Mouse (Mus musculus) thymus, adult 18-20 months (tissue): ENCODE measurements around the gene Cyp26b1.
"Not testable (repeated sequence)": the region's sequence is repeated elsewhere in the genome, so short reads cannot be mapped to it uniquely, and the experiment has no call there.

ENCODE experiments used
- DNase-seq, 2 experiments: peaks; one replicate each; pipeline ENCODE4 v3.0.0; 2022; ENCODE audit warnings: mixed read lengths in 2 of 2

The Cyp26b1 gene

DNA sequence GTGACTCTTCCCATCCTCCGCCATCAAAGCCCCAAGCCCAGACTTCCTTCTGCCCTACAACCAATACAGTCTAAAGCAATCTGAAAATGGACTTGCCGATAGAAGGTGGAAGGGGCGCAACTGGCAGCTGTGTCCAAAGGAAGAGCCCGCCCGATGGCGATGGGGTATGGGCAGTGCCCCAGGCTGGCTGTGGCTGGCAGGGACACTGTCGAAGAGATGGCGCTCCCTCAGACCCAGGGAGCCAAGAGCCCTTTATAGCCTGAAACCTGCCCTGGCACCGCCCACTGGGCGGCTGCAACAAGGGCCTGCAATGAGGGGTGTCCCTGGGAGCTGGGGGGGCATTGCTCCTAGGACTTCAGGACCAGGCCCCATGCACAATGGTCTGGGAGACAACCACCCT is at the start of gene Cyp26b1:
Cyp26b1 (minus strand) TSS at position 216 of the 400 bp plus-strand sequence.
- DNase-seq = no peak

DNA sequence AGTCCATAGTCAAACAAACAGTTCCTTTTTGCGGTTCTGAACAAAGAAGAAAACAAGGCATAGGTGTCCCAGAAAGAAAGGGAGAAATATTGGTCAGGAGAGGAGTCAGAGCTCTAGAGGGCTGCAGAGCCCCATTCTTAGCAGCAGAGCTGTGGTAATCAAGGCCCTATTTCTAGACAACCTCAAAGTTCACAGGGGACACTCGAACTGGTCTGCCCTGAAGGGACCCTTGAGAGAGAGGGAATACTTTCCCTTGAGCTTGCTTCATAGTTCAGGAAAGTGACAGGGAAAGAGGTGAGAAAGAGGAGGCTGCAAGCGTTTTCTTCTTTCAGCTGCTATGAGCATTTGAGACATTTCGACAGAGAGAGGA is 47.3 kb upstream of the Cyp26b1 start:
- DNase-seq = no peak

DNA sequence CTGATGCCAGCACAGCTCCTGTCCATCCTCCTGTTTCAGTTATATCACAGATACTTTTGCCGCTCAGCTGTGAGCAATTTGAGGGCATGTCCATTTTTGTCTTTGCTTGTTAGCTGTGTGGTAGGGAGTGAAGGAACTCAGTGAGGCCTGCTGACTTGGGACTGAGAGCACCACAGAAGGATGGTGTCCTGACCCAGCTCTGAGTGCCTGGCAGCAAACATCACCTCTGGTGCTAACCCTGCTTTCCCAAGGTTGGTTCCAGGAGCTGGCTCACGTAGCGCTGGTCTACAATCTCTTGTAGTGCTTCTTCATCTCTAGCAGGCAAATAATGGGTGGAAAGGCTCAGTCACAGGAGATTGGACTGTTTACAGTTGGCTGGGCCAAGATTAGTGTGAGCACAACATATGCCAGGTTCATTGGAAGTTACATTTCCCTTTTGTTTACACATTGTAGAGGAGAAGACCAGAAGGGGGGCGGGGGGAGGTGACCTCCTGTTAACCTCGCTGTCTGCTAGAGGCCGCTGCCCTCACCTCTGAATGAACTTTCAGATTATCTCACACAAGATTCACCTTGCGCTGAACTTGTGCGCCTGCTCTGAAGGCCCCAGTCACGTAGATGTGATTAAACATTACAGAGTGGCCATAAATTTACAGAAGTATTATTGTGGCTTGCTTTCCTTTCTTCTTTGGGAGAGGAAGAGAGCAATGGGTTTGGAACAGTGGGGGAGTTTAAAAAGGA is 46.8 kb upstream of the Cyp26b1 start:
- no peak for DNase-seq

DNA sequence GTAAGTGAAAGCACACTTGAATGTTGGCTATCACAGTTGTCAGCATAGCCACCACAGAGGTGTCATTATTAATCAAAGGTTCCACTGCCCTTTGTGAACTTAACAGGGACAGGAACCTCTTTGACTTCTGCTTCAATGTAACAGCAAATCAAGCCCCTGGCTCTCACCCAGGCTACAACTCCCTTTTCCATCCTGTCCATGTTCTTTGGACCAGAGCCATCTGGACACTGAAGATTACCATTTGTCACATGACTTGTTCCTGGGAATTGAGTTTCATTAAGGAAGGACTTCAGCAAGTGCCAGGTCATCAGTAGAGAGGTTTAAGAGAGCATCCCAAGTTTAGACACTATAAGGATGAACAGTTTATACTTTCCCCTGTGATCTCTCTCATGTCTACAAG is 44.5 kb upstream of the Cyp26b1 start:
- DNase-seq = no peak

DNA sequence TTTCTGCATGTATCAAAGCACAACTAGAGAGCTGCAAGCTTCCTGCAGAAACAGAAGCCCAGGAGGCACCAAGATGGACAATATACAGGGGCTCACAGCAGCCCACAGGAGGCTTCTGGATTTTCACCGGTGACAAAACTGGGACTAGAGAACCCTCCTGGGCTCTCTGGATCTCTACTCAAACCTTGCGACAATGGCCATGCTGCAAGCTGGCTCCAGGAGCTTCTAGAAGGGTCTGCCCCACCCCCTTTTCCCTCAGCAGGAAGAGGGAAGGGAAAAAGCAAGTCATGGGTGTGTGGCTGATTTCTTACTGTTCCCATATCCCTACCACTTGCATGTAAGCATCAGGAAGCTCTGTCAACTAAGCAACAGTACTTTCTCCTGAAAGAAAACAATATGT is 37.9 kb upstream of the Cyp26b1 start:
- no peak for DNase-seq

DNA sequence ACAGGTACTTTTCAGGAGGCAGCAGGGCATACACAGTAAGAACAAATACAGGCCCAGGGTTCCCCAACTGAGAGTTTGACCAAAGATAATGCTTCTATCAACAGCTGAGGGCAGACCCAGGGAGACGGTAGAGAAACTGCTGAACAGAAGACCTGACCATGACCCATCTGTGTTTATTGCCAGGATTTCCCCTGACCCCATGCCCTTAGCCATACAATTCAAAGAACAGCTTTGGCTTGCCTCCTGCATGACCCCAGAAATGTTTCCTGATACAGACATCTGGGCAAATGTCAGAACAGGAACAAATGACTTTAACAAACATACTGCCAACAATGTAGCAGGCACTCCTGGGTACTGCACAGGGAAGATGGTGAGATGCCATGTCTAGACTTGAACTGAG is 36.6 kb upstream of the Cyp26b1 start:
- no peak for DNase-seq

DNA sequence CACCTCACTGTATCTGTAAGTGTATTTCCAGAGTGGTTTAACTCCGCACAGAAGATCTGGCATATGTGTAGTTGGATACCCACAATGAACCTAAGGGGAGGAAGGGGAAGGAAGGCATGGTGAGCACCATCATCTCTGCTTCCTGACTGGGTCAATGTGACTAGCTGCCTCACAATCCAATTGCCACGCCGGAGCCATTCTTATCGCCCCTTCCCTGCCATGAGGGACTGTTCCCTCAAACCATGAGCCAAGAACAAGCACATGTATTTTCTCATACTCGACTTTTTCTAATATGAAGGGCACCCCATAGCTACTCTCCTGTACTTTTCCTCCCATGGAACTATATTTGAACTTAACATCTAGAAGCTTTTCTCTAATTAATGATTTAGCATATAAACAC is 35.1 kb upstream of the Cyp26b1 start:
- no peak for DNase-seq

DNA sequence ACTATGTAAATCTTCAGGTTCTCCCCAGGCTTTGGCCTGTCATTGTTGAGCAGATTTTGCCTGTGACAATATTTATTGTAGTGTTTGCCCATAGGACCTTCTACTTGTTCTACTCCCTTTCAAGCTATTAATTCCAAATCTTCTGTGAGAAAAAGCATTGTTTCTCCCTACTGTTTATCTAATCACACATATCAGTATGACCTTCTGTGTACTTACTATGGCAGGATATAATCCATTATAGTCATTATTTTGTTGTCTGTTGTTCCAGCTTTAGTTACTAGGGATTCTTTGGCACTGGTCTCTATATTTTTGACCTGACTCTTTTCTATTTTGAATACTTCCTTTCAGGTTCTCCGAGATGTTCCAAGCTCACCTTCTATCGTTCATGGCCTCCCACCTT is 32.7 kb upstream of the Cyp26b1 start:
- no peak for DNase-seq

DNA sequence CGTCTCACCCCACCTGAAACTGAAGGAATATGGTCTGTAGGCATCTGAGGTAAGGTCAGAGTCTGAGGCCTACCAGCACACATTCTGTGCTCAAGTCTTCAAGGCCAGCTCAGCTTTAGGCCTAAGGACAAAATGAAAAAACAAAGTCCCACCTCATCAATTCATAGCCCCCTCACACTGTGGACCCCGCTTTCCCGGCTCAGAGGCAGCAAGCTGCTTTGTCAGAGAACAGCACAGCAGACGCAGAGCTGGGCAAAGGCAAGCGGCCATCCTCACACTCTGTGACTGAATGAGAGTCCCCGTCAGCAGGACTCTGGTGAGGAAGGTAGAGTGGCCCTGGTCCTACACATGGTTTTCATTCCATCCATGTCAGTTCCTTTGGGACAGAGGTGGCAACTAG is 25.5 kb upstream of the Cyp26b1 start:
- DNase-seq = no peak

DNA sequence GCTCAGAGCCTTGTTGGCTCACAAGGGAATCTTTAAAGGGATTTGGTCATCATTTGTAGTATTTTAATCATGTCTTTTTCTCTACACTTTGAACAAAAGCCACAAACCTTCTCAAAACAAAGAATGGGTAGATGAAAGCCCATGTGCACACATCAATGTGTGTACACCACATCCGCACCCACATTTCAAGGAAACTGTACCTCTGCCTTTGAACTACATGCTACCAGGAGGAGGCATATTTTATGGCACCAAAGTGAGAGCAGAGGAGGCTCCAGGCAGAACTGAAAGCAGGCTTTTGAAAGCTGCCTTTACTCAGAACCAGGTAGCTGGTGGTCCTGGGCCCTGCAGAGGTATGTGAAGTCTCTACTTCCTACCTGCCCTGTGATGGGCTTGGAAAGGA is 23.3 kb upstream of the Cyp26b1 start:
- DNase-seq = peak in 1 of 2 experiments; percentile 41

DNA sequence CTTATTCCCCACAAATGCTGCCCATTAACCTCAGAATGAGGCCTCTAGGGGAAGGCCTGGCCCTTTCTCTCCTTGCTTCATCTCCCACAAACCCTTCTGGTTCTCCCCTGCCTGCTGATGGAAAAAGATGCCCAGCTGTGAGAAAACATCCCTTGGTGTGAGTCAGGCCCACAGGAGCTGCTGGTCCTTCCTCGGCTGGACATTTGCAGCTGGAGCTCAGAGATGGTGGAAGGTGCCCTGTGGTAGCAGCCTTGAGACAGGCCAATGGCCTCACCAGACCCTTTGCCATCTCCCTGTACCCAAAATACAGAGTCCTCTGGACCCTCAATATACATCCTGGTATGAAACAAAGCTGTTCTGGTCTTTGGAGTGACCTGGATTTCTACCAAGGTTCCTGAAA is 22.9 kb upstream of the Cyp26b1 start:
- no peak for DNase-seq

DNA sequence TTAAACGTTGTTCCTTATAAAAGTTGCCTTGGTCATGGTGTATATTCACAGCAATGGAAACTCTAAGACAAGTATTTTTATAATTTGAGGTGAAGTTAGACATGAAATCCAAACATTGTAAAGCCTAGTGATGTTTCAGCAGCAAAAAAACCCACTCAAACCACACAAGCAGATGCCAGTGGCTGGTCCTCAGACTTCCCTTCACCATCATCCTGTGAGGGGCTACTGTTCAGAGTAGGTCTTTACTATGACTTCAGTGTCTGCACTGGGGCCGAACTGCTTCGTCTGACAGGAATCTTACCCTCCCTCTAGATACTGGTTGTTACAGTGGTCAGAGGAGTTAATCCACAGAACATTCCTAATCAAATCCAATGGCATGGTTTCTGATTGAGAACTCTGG is 19.9 kb upstream of the Cyp26b1 start:
- no peak for DNase-seq

DNA sequence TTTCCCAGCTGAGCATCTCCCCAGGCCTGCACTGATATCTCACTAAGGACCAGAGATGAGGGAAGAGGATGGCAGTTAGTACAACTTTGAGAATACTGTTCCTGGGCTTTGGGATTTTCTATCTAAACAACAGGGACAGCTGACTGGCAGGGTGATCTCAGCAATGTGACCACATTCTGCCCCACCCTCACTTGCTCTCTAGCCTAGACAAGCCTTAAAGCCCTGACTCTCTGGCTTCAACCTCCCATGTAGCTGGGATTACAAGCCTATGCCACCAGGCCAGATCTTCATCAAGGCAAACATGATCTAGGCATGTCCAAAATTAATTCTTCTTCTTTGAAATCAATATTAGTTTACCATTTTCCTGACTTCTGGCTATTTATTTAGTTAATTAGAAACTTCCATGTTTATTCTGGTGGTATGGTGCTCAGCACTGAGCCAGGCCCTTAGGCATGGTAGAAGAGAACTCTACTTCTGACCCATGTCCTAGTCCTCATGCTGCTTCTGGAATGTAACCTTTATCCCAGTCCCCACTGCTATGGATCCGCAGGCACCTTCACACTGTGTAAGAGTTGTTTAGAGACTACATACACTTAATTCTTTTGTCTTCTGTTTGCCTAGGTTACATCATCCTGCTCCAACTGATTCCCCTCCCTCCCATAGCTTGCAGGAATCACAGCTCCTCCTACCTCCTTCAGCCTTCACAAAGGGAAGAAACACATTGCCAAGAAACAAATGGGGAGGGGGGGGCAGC is 7.6 kb upstream of the Cyp26b1 start:
- no peak for DNase-seq

DNA sequence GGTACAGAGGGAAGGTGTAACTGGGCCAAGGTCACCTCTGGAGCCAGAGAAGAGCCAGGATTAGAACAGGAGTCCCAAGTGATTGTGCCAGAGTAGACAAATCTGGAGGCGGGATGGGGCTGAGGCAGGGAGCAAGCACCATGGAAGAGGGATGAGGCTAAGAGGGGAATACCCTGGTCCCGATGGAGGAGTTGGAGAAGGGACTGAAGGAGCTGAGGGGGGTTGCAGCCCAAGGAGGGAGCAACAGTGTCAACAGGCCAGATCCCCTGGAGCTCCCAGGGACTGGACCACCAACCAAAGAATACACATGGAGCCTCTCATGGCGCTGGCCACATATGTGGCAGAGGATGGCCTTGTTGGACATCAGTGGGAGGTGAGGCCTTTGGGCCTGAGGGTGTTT is 5.6 kb upstream of the Cyp26b1 start:
- not testable (repeated sequence) for DNase-seq

DNA sequence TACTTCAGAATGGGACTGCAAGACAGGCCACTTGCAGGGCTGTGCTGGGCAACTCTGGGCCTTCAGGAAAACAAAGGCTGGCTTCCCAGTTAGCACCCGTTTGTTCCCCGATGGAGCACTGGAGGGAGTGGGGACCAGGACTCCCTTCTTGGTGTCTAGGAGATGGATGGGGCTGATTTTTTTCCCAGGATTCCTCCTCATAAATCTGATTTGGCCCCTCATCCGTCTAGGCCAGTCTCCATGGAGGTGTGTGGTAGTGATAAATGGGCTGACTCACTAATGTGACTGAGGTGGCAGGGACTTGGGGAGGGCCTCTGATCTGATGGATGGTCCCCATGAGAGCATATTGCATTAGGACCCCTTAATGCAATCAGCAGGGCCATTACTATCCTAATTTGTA is 5.0 kb upstream of the Cyp26b1 start:
- no peak for DNase-seq

DNA sequence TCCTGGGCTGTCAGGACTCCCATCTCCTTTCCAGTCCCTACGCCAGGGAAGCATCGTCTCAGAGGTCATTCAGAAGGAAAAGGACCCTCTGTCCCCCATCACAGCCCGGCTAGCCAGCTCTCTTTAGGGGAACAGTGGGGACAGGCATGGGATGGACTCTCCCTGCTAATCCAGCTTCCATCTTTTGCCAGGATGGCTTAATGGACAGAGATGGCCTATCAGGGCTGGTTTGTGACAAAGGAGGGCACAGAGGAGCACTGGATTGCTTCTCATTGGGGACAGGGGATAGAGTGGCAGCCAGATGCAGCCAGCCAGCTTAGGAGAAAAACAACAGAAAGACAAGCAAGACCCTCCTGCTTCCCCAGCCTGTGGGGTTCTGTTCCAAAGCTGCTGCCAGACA is 918 bp upstream of the Cyp26b1 start:
- DNase-seq = no peak

DNA sequence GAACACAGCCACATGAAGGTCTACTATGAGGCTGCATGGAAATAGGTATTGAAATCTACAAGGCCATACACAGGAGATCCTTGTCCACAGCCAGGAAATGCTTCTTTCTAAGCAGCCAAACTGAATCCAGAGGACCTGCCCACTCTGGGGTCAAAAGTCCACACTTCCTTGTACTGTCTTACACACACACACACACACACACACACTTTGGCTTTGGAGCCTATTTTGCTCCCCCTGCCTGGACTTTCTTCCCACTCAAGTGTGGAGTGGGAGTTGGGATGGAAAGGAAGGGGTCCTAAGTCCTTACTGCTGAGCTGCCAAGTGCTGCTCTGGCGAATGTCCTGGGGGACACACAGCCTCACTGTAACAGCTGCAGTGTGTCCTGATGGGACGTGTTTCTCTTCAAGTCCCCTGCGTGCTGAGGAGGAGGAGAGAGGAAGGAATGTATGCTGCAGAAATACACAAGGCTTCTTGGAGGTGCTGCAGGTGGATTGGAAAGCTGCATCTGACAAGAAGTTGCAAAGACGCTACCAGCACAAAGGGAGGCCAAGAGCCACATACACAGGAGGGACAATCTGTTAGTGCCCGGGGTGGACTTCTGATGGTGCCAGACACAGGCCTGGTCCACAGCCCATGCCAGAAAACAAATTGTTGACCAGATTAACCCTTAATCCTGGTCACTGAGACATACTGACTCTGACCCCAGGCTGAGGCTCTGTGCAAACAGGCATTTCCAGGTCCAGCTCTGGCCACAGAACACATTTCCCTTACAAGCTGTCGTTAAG is 2.6 kb downstream of the Cyp26b1 start:
- no peak for DNase-seq

DNA sequence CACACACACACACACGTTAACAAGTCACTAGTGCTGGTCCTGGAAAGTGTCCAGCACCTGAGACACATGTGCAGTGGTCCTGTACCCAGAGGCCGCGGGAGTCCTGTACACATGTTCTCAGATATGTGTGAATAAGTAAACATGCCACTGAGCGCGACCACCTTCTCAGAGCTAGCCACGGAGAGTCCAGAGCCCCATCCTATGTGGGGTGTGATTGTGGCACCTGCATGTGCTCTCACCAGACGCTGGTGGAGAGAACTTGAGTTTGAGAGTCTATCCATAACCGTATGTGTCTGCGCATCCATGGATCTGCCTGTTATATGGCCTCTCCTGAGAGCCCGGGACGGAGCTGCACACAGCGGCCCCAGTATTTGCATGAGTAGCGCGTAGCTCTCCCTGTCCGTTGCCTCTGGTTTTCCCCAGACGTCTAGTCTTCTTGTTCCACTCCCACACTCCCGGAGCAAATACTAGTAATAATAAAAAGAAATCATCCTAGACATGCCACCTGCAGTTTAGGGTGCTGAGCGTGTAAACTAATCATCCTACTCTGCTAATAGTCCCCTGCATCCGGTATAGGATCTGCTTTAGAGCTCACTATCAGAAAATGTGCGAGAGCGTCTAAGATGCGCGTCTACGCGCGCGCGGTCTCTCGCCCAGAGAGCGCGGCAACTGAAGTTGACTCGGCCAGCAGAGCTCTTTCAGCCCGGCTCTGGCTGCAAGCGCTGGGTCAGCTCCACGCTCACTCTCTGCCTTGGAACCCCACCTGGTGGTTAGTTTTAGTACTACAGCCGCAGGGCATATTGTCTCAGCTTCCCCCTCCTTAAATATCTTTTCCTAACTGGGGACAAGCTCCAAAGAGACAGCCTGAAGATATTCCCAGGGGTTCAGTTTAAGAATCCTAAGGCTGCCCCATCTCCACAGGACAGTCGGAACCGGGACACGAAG is 3.7 kb downstream of the Cyp26b1 start:
- no peak for DNase-seq

DNA sequence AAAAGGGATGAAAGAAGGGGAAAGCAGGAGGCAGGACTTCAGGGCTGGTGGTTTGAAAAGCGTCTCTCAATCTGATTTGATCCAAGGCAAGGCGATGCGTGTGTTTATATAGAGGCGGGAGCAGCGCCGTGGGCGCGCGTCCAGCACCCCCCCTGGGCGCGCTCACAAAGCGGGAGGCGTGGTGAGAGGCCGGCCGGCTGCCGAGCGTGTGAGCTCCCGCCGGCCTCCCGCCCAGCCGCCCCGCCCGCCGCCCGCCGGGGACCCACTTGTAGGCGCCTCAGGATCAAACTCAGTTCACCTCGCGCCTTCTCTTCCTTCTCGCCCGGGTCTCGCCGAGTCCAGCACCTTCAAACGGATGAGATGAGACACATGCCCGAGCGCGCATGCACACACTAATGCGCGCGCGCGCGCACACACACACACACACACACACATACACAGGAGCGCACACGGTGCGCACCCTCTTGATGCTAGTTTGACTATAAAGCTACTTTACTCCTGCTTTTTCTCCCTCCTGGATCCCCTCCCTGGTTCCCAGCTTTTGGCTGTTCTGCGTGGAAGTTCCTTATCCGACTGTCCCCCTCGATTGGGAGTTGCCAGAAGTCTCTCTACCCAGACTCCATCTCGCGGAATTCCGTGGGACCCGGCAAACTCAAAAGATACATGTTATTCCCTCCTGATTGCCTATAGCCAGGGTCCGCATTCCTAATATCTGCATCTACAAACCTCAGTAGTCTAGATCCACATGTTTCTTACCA is 4.6 kb downstream of the Cyp26b1 start:
- no peak for DNase-seq

DNA sequence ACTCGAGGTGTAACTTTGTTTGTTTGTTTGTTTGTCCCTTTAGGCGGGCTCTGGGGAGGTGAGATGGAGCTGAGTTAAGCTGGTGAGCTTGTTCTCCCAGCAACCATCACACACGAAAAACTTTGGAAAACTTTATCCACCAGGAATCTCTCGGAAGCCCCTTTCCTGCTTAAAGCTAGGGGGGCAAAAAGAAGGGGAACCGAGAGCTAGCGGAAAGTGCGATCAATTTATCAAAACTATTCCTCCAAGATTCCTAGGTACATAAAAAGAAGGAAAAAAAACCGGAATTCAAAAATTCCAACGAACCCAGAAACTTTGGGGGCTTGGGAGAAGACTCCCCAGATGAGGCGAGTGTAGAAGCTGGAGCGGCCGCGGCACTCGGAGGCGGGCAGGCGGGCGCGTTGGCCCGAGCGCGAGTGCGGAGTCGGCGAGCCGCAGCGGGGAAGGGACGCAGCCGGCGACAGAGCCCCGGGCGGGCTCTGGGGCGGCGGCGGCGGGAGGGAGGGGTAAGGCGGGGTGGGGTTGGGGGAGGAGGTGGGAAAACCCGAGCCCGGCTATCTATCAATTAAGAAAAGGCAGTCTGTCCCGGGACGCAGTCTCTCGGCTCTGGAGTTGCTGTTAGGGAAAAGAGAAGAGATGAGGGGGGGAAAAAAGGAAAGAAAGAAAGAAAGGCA is 5.3 kb downstream of the Cyp26b1 start:
- no peak for DNase-seq

DNA sequence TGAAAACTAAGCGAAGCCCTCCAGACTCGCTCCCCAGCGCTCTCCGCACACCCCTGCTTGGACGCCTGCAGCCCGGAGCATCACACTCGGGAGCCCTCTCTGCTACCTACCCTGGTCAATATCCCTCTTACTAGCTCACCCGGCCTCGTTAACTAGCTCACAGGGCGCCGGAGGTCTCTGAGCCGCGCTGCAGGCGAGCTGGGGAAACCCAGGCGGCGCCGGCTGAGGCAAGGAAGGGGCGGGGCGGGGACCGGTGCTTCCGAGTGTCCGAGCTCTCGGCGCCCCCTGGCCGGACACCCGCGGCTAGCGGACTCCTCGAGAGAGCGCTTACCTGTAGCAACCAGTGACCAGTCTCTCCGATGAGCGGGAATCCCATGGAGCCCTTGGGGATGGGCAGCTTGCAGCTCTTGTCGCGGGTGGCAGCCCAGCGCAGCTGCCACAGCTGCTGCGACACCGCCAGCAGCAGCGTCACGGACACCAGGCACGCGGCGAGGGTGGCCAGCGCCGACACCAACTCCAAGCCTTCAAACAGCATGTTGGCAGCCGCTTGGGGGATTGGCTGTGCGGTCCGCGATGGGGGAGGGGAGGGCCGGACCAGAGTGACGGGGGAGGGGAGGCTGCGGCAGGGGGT is 6.1 kb downstream of the Cyp26b1 start:
- DNase-seq = no peak
